Mouse (Mus musculus): Measurements from ENCODE around the gene Exoc2. TPM values are rescaled to one million over a fixed set of nuclear protein-coding genes. Genes with fewer than 3 reads are reported as not detected.
A peak's percentile ranks its signal among the peaks of the same experiment; 100 is the strongest.

Exoc2 gene
- polyA plus RNA-seq, 1 experiment from 2014 or later: 44.7 TPM

- no peak overlapping the region for H3K4me3 ChIP-seq (replicated peaks)
- H3K27ac ChIP-seq: no peak overlapping the region
- no peaks in the 10 kb centered on the region for H3K4me1 ChIP-seq (replicated peaks)
- H3K36me3 ChIP-seq: peaks cover 19% of the 10 kb centered on the region
- ATAC-seq: no peak
- H3K9ac ChIP-seq (replicated peaks): no peak overlapping the region
- H3K27me3 ChIP-seq: no peaks in the 10 kb centered on the region
- 85% methylated on average over 4 of the region's 4 CpGs for WGBS
- no peaks in the 10 kb centered on the region for H3K9me3 ChIP-seq
- no peak overlapping the region for H3K4me2 ChIP-seq (replicated peaks)
Measured at GRCm38 (mm10) chr13:30921914-30922313, 52.0 kb downstream of the Exoc2 start.

DNA sequence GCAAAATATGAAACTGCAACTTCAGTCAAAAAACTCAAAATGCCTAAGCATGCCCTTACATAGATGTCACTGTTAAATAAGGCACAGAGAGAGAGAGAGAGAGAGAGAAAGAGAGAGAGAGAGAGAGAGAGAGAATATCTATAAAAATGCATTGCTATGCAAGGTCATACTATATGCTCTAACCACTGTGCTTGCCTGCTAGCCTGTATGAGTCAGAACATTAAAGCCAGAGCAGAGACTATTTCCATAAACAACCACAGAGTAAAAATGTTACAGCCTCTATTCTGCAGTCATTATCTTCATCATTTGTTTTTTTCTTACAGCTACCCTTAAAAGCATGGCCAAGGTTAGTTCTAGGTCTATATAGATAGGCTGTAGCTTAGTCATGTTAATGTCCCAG is 60.1 kb downstream of the Exoc2 start:
- Histone ChIP-seq H3K4me1 (replicated peaks) (peaks cover 4% of the 10 kb centered on the region; the same call in 1 of the 2 replicates), H3K9ac (replicated peaks) (no peak overlapping the region), H3K9me3 (no peaks in the 10 kb centered on the region), H3K36me3 (peaks cover 9% of the 10 kb centered on the region; the same call in 1 of the 2 replicates), H3K27me3 (no peaks in the 10 kb centered on the region), H3K4me3 (replicated peaks) (no peak overlapping the region), H3K27ac (no peak overlapping the region), H3K4me2 (replicated peaks) (no peak overlapping the region)
- no peak for ATAC-seq

- Histone ChIP-seq H3K27ac (no peak overlapping the region), H3K9me3 (no peaks in the 10 kb centered on the region), H3K9ac (replicated peaks) (0 out of 2 replicates have a peak overlapping the region, but pooled peaks have one; percentile 3), H3K4me2 (replicated peaks) (no peak overlapping the region), H3K36me3 (peaks cover 11% of the 10 kb centered on the region), H3K27me3 (no peaks in the 10 kb centered on the region), H3K4me3 (replicated peaks) (no peak overlapping the region), H3K4me1 (replicated peaks) (peaks cover 4% of the 10 kb centered on the region; the same call in 1 of the 2 replicates)
- 25% methylated on average over 4 of the region's 4 CpGs for WGBS
- ATAC-seq: no peak
Measured at GRCm38 (mm10) chr13:30913028-30913427, 60.9 kb downstream of the Exoc2 start.

DNA sequence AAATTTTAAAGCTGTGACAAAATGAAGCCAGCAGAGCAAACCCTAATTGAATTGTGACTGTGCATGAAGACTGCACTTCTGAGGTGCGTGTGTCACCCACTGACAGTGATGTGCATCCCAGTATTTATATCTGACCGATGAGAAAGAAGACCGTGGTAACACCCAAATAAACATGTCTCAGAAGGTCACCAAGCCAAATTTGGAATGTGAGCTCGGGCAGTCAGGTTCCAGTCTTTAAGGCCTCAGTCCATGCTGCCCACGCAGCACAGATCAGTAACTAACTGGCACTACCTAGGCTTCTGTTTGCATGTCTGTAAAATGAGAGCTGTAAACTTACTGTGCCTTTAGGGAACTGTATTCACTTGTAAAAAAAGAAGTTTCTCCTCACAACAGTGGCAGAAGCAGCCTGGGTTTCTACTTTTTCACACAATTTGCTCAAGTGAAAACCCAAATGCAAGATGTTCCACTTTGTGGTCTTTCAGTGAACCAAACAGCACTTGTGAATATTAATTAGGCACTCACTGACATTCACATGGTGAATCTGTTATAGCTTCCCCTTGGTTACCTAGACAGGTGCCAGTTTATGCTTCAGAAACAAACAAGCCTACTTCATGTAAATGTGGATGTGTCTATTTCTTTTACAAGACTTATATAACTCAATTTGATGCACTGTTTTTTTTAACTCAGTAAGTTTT is 61.8 kb downstream of the Exoc2 start:
- H3K27ac ChIP-seq: no peak overlapping the region
- ATAC-seq: no peak
- H3K9ac ChIP-seq (replicated peaks): no peak overlapping the region
- peaks cover 4% of the 10 kb centered on the region; the same call in 1 of the 2 replicates for H3K4me1 ChIP-seq (replicated peaks)
- no peaks in the 10 kb centered on the region for H3K27me3 ChIP-seq
- H3K9me3 ChIP-seq: no peaks in the 10 kb centered on the region
- H3K36me3 ChIP-seq: peaks cover 11% of the 10 kb centered on the region
- H3K4me3 ChIP-seq (replicated peaks): no peak overlapping the region
- no peak overlapping the region for H3K4me2 ChIP-seq (replicated peaks)
- WGBS: 87% methylated on average over 5 of the region's 5 CpGs

GRCm38 (mm10) chr13:30910889-30911288 is 63.0 kb downstream of the Exoc2 start:
- Histone ChIP-seq H3K27ac (no peak overlapping the region), H3K27me3 (no peaks in the 10 kb centered on the region), H3K36me3 (peaks cover 11% of the 10 kb centered on the region), H3K9me3 (no peaks in the 10 kb centered on the region), H3K4me2 (replicated peaks) (no peak overlapping the region), H3K9ac (replicated peaks) (no peak overlapping the region), H3K4me1 (replicated peaks) (peaks cover 4% of the 10 kb centered on the region; the same call in 1 of the 2 replicates), H3K4me3 (replicated peaks) (no peak overlapping the region)
- no peak for ATAC-seq
- WGBS: 84% methylated on average over 5 of the region's 5 CpGs

- no peak for ATAC-seq
- Histone ChIP-seq H3K36me3 (peaks cover 18% of the 10 kb centered on the region), H3K4me2 (replicated peaks) (no peak overlapping the region), H3K27ac (no peak overlapping the region), H3K9me3 (no peaks in the 10 kb centered on the region), H3K27me3 (no peaks in the 10 kb centered on the region), H3K4me1 (replicated peaks) (no peaks in the 10 kb centered on the region), H3K9ac (replicated peaks) (no peak overlapping the region), H3K4me3 (replicated peaks) (no peak overlapping the region)
- WGBS: 55% methylated on average over 2 of the region's 2 CpGs
Measured at GRCm38 (mm10) chr13:30902286-30902685, 71.6 kb downstream of the Exoc2 start.

- H3K4me1 ChIP-seq (replicated peaks): no peaks in the 10 kb centered on the region
- H3K4me2 ChIP-seq (replicated peaks): no peak overlapping the region
- no peaks in the 10 kb centered on the region for H3K27me3 ChIP-seq
- 91% methylated on average over 7 of the region's 7 CpGs for WGBS
- H3K4me3 ChIP-seq (replicated peaks): no peak overlapping the region
- H3K27ac ChIP-seq: no peak overlapping the region
- no peak for ATAC-seq
- no peak overlapping the region for H3K9ac ChIP-seq (replicated peaks)
- peaks cover 18% of the 10 kb centered on the region for H3K36me3 ChIP-seq
- no peaks in the 10 kb centered on the region for H3K9me3 ChIP-seq
Measured at GRCm38 (mm10) chr13:30901387-30902041, 72.4 kb downstream of the Exoc2 start.

- ATAC-seq: no peak
- no peak overlapping the region for H3K27ac ChIP-seq
- 59% methylated on average over 6 of the region's 6 CpGs for WGBS
Measured at GRCm38 (mm10) chr13:30894015-30894634, 79.8 kb downstream of the Exoc2 start.

DNA sequence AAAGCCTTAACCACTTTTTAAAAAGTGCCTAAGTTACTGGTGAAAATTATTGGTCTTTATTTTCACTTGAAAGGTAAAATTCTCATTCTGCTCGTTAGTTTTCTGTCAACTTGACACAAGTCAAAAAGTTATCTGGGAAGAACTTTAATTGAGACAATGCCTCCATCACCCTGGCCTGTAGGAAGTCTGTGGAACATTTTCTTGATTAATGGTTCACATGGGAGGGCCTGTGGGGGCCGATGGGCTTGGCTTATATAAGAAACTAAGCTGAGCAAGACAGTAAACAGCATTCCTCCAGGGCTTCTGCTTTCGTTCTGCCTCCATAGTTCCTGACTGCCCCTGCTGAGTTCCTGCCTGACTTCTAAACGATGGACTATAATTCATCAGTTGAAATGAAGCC is 81.6 kb downstream of the Exoc2 start:
- no peak for ATAC-seq
- no peak overlapping the region for H3K4me2 ChIP-seq (replicated peaks)
- H3K36me3 ChIP-seq: peaks cover 15% of the 10 kb centered on the region; the same call in 1 of the 2 replicates
- H3K27ac ChIP-seq: no peak overlapping the region
- no peaks in the 10 kb centered on the region for H3K27me3 ChIP-seq
- H3K4me1 ChIP-seq (replicated peaks): no peaks in the 10 kb centered on the region
- H3K9me3 ChIP-seq: no peaks in the 10 kb centered on the region
- no peak overlapping the region for H3K4me3 ChIP-seq (replicated peaks)
- WGBS: 84% methylated on average over 4 of the region's 4 CpGs
- no peak overlapping the region for H3K9ac ChIP-seq (replicated peaks)

More at GRCm38 (mm10) chr13:30894015-30894634, 79.8 kb downstream of the Exoc2 start:
- Histone ChIP-seq H3K9me3 (no peaks in the 10 kb centered on the region), H3K27me3 (no peaks in the 10 kb centered on the region), H3K4me1 (replicated peaks) (no peaks in the 10 kb centered on the region), H3K4me3 (replicated peaks) (no peak overlapping the region), H3K4me2 (replicated peaks) (no peak overlapping the region), H3K36me3 (peaks cover 15% of the 10 kb centered on the region), H3K9ac (replicated peaks) (no peak overlapping the region)

- Histone ChIP-seq H3K4me2 (replicated peaks) (no peak overlapping the region), H3K27ac (no peak overlapping the region)
- ATAC-seq: no peak
Measured at GRCm38 (mm10) chr13:30891223-30891622, 82.7 kb downstream of the Exoc2 start.

GRCm38 (mm10) chr13:30888480-30888879 is 85.4 kb downstream of the Exoc2 start:
- 16% methylated on average over 3 of the region's 3 CpGs for WGBS
- Histone ChIP-seq H3K4me2 (replicated peaks) (no peak overlapping the region), H3K27ac (no peak overlapping the region), H3K4me3 (replicated peaks) (no peak overlapping the region), H3K9me3 (no peaks in the 10 kb centered on the region), H3K9ac (replicated peaks) (no peak overlapping the region), H3K27me3 (no peaks in the 10 kb centered on the region), H3K4me1 (replicated peaks) (no peaks in the 10 kb centered on the region), H3K36me3 (peaks cover 15% of the 10 kb centered on the region)
- ATAC-seq: no peak

More at GRCm38 (mm10) chr13:30891223-30891622, 82.7 kb downstream of the Exoc2 start:
- Histone ChIP-seq H3K4me1 (replicated peaks) (no peaks in the 10 kb centered on the region), H3K27me3 (no peaks in the 10 kb centered on the region), H3K9ac (replicated peaks) (no peak overlapping the region), H3K36me3 (peaks cover 14% of the 10 kb centered on the region; the same call in 1 of the 2 replicates), H3K9me3 (no peaks in the 10 kb centered on the region), H3K4me3 (replicated peaks) (no peak overlapping the region)
- 69% methylated on average over 5 of the region's 5 CpGs for WGBS

DNA sequence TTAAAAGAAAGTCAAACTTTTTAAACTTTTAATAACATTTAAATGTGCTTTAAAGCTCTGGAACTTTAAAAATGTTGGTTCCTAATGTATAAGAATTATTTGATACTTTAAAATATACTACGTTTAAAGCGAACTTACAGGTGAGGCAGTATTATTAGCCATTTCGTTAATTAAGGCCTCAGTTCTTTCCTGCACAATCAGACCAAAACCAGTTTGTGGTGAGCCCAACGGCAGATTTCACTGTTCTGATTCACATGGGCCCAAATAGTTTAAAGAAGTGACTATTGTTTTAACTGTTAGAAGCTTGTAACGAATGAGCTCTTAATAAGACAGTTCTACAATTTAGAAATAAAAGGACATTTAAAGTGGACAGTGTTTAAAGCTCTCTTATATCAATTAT is 93.6 kb downstream of the Exoc2 start:
- no peak for ATAC-seq

More for the DNA sequence above, 93.6 kb downstream of the Exoc2 start:
- Histone ChIP-seq H3K27ac (no peak overlapping the region), H3K36me3 (peaks cover 31% of the 10 kb centered on the region), H3K4me2 (replicated peaks) (no peak overlapping the region), H3K27me3 (no peaks in the 10 kb centered on the region), H3K9ac (replicated peaks) (no peak overlapping the region), H3K4me1 (replicated peaks) (no peaks in the 10 kb centered on the region), H3K9me3 (no peaks in the 10 kb centered on the region), H3K4me3 (replicated peaks) (no peak overlapping the region)
- 93% methylated on average over 5 of the region's 5 CpGs for WGBS
